Mouse (Mus musculus) frontal cortex, adult (tissue): ENCODE measurements at regions not wholly inside any gene's neighbourhood (a gene's known extent, or its start where the extent isn't known, plus 50 kb on each side); places are given as distances from the start of the nearest gene placed in this dataset.

Experiments used
- ATAC-seq: cut with Nextera tagmentation; 2 replicates; pipeline ENCODE4 v1.9.2; 2017; ENCODE audit warnings: mild to moderate bottlenecking, moderate library complexity, mixed read lengths; ENCODE audit not compliant: low TSS enrichment

DNA sequence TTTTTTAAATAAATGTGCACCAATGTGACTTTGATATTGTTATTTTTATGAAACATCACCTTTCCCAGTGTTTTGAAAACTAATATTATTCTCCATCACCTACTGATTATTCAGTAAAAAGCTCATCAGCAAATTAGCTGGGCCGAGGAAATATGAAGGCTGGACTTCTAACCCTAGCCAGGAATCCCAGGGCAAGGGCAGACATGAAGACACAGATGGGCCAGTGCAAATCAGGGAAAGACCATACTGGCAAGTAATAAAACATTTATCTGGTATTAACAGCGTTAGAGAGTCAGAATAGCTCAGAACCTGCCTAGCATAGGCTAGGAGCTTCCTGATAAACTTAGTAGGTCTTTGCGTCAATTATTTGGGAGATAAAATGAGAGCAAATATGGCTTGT, 590.3 kb upstream of the Cenpq start:
- no peak for ATAC-seq

DNA sequence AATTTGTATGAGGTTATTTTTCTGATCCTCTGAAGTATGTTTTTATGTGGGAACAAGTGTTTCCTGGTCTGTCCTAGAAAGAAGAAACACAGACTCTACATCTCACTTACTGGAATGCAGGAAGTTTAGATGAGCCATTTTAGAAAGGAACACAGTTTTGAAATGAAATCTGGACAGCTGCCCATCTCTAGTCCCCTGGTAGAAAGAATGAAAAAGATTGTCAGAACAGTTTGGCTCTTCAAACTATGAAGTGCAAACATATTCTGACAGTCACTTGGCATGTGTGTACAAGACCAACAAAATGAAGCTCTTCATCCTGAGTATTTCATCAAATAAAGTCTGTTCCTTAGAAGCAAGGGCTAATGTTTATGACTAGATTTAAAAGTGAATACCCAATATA, 577.2 kb upstream of the Cenpq start:
- ATAC-seq = no peak

DNA sequence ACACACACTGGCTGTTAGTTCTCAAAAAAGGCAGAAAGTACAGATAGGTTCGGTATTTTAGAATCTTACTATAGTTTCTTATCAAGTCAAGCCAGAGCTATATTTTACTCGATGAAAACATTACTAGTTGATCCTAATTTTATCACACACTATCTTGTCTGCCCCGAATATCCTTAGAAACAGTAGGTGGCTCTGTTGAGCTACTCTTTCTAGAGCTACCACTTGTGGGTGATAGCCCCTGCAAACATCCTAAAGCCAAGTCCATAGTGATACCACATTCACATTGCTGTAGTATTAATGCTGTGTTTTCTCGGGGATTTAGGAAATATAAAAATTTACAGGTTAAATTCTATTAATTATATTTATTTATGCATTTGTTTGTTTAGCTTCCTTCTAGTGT, 570.2 kb upstream of the Cenpq start:
- ATAC-seq = peak; percentile 62; the same call in 1 of the 2 replicates
